Mouse (Mus musculus) kidney, adult 8-10 months (tissue): ENCODE results near the gene Accsl.

Source experiments
- DNase-seq, 2 experiments: peaks; one replicate each; pipeline ENCODE4 v3.0.0; 2022

Accsl gene

GRCm38 (mm10) chr2:93874227-93874514 lies 5.2 kb upstream of the Accsl start:
- no peak for DNase-seq

DNA sequence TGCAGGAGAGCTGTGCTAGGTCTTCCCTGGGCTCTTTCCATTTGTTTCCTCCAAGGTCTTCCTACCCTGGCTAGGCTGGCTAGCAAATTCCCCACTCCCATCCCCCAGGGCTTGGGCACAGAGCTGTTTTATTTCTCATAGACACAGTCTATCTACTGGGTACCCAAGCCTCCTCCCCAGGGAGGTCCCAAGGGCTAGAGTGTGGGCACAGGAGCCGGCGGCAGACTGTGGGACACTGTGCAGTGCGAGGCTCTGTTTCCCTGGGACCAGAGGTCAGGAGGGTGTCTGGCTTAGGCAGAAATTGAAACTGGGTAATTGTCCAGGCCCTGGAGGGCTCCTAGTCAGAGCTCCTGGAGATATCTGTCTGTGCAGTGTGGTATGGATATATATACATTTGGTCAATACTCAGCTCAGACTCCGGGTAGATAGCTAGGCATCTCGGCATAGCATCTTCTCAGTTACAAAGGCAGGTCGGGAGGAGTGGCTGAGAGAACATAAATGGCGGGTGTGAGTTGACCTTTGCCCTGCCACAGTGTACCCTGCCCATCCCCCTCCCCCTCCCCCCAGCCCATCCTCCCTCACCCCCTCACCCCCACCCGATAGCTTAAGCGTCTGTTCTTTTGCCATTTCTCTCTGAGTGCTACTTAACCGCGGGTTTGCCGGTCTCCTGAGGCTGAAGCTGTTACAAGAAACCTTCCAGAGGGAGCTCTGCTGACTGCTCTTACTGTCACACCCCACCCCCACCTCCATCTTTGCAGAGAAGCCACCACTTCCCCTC lies 4.7 kb upstream of the Accsl start:
- no peak for DNase-seq

GRCm38 (mm10) chr2:93872257-93872656 lies 3.3 kb upstream of the Accsl start:
- no peak for DNase-seq

DNA sequence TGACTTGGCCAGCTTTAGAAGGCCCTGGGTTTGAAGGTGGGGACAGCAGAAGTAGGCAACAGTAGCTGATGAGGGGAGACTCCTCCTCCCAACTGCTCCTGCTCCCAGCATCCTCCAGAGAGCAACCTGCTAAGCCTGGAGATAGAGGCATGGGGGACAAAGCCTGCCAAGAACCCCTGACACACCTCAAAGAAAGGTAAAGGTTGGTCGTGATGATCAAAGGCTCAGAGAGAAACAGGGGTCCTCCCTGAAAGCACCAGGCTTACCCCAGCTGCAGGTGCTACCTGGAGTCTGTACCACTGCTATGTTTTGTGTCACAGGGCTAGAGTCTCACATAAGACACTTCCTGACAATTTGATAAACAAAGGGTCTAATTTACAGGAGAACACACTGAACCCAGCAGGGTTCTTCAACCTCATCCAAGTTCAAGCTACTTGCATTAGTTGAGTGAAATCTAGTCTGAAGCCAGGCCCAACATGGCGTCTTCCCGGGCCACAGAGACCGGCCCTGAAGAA lies 2.5 kb upstream of the Accsl start:
- DNase-seq = no peak

DNA sequence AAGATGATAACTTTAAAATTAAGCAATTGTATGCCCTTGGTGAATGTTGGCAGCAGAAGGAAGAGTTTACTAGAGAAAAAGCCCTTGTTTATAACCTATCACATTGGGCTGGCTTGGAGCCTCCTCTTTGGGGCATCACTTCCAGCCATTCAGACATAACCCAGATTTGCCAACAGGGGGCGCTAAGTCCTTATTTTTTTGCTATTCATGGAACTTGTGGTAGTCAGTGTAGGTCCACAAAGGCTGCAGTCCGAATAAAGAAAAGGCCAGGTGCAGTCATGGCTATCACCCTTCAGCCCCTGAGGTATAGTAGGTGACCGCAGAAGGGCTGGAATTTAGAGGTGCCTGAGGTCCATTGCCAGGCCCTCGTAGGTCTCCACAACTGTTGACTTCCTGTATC lies 1.9 kb upstream of the Accsl start:
- peak; percentile 36 to 70 for DNase-seq

DNA sequence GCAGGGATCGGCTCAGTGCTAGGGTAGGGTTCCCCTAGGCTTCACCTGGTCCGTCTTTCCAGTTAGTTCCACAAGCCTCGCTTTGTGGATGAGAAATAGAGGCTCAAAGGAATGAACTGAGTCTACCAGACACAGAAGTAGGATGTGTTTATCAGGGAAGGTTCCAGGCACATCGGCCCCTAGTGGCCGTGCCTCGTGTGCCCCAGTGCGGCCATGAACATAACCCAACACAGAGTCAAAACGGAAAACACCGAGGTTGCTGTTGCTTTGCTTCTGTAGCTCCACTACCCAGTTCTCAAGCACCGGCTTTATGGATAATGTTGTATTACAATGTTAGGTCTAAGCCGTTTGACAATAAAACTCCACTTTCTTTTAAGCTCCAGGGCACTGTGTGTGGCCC lies 391 bp downstream of the Accsl start:
- no peak for DNase-seq

GRCm38 (mm10) chr2:93863229-93863628 lies 5.7 kb downstream of the Accsl start:
- no peak for DNase-seq

DNA sequence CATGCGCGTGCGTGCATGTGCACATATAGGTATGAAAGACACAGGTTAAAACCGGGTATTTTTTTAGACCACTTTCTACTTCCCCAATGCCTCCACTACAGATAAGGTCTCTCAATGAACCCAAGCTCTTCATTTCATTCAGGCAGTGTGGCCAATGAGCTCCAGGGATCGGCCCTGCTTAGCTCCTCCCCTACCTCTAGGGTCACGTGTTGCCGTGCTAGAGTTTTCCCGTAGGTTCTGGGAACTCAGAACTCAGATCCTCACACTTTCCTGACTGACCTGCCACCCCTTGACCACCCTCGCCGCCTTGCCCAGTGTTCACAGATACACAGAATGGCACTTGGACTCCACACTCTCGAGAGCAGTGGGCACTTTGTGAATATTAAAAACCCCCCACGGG lies 10.1 kb downstream of the Accsl start:
- DNase-seq = no peak

DNA sequence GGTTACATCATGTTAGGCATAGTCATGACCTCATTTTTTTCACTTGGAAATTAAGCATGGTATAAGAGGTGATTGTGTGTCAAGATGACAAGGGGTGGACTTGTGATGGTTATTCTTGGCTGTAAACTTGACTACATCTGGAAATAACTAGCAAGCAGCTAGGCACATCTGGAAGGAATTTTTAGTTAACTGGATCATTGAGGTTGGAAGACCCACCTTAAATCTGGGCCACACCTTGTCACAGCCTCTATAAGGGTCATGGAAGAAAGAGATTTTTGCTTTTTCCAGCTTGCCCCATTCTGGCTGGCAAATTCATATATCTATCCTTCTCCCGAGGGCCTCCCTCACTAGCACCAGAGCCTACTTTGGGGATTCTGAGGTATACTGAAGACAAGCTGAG lies 17.7 kb downstream of the Accsl start:
- no peak for DNase-seq

GRCm38 (mm10) chr2:93850317-93850944 lies 18.5 kb downstream of the Accsl start:
- DNase-seq = no peak

DNA sequence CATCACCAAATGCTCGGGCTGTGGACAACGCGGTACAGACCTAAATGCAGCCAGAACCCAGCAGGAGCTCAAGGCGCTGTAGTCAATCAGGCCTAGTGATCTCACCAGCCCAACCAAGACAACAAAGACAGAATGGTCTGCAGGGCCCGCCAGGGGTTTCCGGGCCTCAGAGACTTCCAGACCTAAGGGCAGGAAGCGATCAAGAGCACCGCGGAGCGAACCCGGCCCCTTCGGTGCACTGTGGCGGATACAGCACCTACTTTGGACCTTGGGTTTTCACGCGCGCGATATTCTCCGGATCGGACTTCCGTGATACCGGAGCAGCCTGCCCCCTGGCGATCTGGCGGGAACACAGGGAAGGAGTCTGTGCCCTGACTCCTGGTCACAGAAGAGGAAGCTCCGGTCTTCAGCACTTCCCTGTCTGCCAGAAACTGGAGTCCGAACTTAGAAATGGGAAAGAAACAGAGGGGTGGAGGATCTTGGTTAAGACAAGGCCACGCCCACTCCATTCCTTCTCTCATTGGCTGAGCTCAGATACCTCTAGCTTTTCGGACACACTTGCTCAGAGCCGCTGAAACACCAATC lies 19.4 kb downstream of the Accsl start, which contains the start of gene Accs:
Gene Accs (minus strand): TSS at position 439 of the 585 bp plus-strand sequence.
- peak; percentile 88 for DNase-seq

GRCm38 (mm10) chr2:93841349-93841748 lies 27.6 kb downstream of the Accsl start:
- no peak for DNase-seq

GRCm38 (mm10) chr2:93840109-93840508 lies 28.8 kb downstream of the Accsl start:
- no peak for DNase-seq

DNA sequence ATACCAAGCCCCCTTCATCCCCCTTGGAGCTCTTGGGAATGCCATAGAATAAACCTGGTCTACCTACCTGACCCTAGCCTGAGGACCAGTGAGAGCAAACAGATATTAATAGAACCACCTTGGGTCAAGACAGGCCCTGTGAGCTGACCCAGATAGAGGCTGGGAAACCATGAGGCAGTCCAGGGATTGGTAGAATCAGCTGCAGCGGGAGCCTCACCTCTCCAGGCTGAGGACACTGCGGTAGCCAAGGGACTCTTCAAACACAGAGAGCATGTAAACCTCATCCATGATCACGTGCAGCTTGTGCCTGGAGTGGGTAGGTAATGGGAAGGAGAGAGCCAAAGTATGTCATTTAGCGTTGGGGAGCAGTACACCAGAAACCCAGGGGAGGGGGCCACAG lies 30.0 kb downstream of the Accsl start:
- DNase-seq = no peak

DNA sequence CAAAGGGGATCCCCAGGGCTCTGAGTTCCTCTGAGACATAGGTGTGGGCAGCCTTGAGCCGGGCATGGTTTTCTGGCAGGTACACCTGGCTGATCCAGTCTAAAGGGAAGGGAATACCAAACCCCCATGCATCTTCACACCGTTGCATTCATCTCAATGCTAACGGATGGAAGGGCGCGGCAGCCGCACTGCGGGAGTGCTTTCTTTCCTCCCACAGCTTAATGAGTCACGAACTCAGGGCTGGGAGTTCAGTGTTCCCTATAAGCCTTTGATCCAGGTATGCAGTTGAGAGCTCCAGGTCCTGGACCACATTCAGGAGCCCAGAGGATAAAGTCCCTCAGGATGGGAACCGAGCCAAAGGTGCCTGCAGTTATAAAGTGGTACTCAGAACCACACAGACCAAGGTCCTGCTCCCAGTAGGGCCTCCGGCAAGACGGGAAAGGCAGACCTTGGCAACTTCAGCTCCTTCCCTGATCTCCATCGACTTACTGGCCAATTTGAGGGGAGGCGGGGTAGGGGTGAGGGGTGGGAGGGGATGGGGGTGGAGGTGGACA lies 32.6 kb downstream of the Accsl start:
- peak; percentile 82 to 83 for DNase-seq

DNA sequence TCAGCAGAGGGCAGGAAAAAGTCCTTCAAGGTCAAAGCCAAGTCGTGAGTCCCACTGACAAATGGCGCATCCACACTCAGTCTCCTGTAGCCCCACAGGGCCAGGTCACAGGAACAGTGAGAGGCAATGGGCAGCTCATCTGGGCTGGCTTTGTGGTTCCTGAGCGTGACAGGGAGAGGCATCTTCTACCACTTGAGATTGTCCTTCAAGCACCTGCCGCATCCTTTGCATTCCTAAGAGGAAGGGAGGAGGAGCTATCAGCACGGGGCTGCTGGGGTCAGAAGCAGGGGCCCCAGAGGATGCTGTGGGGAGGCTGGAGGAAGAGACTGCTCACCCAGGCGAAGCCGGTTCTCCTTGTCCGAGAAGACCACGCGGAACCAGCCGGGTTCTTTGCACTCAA lies 33.4 kb downstream of the Accsl start:
- DNase-seq = no peak

DNA sequence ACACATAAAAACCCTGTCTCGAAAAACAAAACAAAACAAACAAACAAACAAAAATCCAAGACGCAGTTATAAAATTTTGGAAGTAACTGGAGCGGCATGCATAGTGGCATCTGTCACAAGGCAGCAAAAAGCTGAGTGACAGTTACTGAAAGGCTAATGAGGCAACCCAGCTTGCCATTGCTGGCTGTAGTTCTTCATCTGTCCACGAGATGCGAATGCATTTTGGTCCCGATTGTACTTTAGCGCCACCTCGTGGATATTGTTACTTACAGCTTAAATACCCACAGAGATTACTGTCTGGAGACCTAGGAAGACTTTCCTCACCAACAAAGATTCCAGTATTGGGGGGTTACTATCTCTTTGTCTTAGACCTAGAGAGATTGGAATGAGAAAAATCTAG lies 45.4 kb downstream of the Accsl start:
- DNase-seq = peak; percentile 75 to 76

DNA sequence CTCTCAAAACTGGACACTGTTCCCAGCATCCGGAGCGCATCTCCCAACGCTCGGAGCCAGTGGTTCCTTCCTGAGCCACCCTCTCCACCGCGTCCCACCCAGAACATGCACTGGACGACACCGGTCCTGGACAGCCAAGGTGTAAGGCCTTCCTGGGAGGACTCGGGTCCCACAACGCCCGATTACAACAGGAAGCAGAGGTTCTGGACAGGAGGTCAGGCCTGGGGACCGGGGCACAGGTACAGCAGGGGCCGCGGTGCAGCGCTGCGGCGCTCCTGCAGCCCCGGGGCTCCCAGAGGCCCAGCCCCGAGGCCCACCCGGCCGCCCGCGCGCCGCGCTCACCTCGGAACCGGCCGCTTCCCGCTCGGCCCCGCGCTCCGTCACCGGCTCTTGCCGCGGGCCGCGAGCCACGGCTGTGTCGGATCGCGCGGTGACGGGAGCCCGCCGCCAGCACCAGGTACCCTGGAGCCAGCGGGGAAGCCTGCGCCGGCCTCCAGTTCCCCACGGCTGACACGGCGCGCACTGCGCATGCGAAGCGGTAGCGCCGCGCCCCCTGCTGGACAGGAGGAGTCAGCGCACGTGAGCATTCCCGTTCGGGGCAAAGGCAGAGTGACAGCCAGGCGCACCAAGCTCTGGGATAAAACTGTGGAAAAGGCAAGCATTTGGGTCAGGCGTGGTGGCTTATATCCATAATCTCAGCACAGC lies 46.8 kb downstream of the Accsl start, which contains the start of gene Ext2:
Gene Ext2 (minus strand): TSS at position 524 of the 705 bp plus-strand sequence.
- peak; percentile 84 to 90 for DNase-seq

DNA sequence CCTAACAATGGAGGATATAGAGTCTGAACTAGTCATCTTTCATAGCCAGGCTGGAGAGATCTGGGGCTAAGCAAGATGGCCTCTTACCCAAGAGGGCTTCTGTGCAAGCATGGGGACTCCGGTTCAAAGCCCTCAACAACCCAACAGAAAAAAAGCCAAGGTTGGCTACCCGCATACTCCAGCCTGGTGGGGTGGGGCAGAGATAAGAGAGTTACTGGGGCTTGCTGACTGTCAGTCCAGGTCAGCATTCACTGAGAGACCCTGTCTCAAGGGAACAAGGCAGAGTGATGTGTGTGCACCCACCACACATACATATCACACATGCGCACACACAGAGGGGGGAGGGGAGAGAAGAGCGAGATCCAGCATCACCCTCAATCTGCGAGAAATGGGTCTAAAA lies 51.2 kb downstream of the Accsl start:
- no peak for DNase-seq

GRCm38 (mm10) chr2:93813343-93813742 lies 55.6 kb downstream of the Accsl start:
- no peak for DNase-seq

DNA sequence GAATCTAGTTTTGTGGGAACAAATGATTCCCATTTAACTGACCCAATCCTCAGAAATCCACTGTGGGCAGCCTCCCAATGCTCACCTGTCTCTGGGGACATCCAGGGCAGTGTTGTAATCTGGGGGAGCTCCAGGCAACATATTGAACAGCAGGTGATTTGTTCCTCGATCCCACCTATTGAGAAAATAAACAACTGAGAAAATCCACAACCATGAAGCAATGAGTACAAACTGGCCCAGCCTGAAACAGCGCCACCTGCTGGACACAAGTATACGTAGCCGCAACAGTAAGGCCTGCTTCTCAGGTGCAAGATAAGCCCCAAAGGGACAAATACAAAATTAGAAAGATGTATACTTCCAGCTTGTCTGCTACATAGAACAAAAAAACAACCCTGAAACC lies 57.1 kb downstream of the Accsl start:
- DNase-seq = peak; percentile 29 to 60

GRCm38 (mm10) chr2:93809931-93810330 lies 59.0 kb downstream of the Accsl start:
- peak in 1 of 2 experiments; percentile 46 for DNase-seq

DNA sequence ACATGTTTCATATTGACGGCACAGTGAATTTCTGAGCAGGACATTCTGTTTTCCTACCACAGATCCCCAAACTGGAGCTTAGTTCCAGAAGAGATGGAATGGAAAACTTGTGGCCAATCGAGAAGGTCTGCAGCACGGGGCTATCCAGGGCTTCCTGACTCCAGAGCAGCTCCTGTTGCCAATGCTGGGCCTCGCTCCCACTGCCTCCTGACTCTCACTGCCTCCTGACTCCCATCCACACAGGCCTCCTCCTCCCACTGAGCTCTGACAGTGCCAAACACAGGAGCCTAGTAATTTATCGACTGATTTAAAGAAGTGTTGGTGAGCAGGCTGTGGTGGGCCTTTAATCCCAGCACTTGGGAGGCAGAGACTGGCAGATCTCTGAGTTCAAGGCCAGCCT lies 60.9 kb downstream of the Accsl start:
- DNase-seq = no peak
